Mouse (Mus musculus) midbrain, embryonic 12.5 days (tissue): ENCODE measurements at regions not wholly inside any gene's neighbourhood (a gene's known extent, or its start where the extent isn't known, plus 50 kb on each side); places are given as distances from the start of the nearest gene placed in this dataset.

Experiments
- ATAC-seq: fragments of 200-750 bp; cut with Nextera tagmentation; 2 replicates; pipeline ENCODE4 v1.8.0; 2017; ENCODE audit warnings: low read depth, moderate TSS enrichment, moderate library complexity; ENCODE audit not compliant: low FRiP score
- H3K27ac ChIP-seq: fragments of 300-500 bp; sonication (generic); replicated peaks from 2 replicates; pipeline ENCODE4 v1.5.1; 2016; ENCODE audit warnings: mild to moderate bottlenecking
- H3K27me3 ChIP-seq: fragments of 300-500 bp; sonication (generic); 2 replicates; pipeline ENCODE4 v1.6.1; 2016; ENCODE audit warnings: mild to moderate bottlenecking
- H3K36me3 ChIP-seq: fragments of 300-500 bp; sonication (generic); 2 replicates; pipeline ENCODE4 v1.6.1; 2016
- H3K4me1 ChIP-seq: fragments of 300-500 bp; sonication (generic); 2 replicates; pipeline ENCODE4 v1.6.1; 2016
- H3K4me2 ChIP-seq: fragments of 300-500 bp; sonication (generic); replicated peaks from 2 replicates; pipeline ENCODE4 v1.6.1; 2016; ENCODE audit warnings: mild to moderate bottlenecking, moderate library complexity
- H3K4me3 ChIP-seq: fragments of 300-500 bp; sonication (generic); 2 replicates; pipeline ENCODE4 v1.5.1; 2016; ENCODE audit warnings: mild to moderate bottlenecking
- H3K9ac ChIP-seq: fragments of 300-500 bp; sonication (generic); replicated peaks from 2 replicates; pipeline ENCODE4 v1.6.1; 2016; ENCODE audit warnings: mild to moderate bottlenecking, moderate library complexity
- H3K9me3 ChIP-seq: fragments of 300-500 bp; sonication (generic); 2 replicates; pipeline ENCODE4 v1.6.1; 2016; ENCODE audit warnings: mild to moderate bottlenecking
- WGBS: fragments of 180-500 bp; shearing (Covaris S2); methylation state at CpG from one replicate; pipeline ENCODE4 v1.1.7; 2016; 5-methylcytosine and 5-hydroxymethylcytosine counted together

DNA sequence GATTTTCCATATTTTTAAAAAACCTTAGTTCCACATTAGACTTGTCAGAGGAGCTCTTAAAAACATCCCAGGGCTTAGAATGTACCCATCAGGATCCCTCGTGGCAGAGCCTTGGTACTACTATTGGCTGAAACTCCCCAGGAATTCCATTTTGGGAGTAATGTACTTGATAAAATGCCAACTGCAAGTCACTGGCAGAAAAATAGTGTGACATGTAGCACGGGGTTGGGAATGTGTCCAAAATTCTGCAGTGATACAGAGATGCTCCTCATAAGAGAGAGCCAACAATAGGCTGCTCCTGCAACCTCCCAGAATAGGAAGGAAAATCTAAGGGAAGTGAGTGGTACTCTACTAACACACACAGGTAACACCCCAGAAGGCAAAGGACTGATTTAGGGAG, 309.4 kb downstream of the Plk2 start:
- H3K9ac ChIP-seq: no peak overlapping the region
- H3K4me1 ChIP-seq: no peaks in the 10 kb centered on the region; the same call in 1 of the 2 replicates
- H3K27me3 ChIP-seq: no peaks in the 10 kb centered on the region
- H3K36me3 ChIP-seq: no peaks in the 10 kb centered on the region
- H3K9me3 ChIP-seq: no peaks in the 10 kb centered on the region
- no peak overlapping the region for H3K4me3 ChIP-seq
- H3K27ac ChIP-seq: no peak overlapping the region
- WGBS: 84% methylated on average over 2 of the region's 2 CpGs
- no peak for ATAC-seq
- H3K4me2 ChIP-seq: no peak overlapping the region

DNA sequence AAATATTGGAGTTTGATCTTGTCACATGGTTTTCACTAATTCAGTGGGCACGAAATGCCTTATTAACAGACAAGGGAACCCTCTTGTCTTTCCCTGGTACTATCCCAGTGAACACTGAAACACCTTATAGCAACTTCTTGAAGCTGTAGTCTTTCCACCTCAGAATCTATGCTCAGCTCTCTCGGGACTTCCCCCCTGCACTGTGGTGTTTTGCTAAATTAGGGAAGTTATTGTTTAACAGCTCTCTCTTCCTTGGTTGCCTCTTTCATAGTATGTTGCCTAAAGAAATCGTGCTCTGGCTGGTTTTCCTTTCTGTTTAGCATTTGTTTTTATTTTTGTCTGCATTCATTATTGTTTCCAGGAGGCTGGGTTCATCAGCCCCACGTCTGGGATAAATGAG, 316.0 kb downstream of the Plk2 start:
- Histone ChIP-seq H3K27ac (no peak overlapping the region), H3K36me3 (no peaks in the 10 kb centered on the region), H3K9me3 (no peaks in the 10 kb centered on the region), H3K27me3 (no peaks in the 10 kb centered on the region), H3K4me1 (no peaks in the 10 kb centered on the region; the same call in 1 of the 2 replicates), H3K9ac (no peak overlapping the region), H3K4me3 (no peak overlapping the region), H3K4me2 (no peak overlapping the region)
- ATAC-seq: no peak
- 80% methylated on average over 4 of the region's 4 CpGs for WGBS

- ATAC-seq: no peak
- Histone ChIP-seq H3K27me3 (no peaks in the 10 kb centered on the region), H3K36me3 (no peaks in the 10 kb centered on the region)
These were observed 317.7 kb downstream of the Plk2 start for GRCm38 (mm10) chr13:110712527-110712926.

GRCm38 (mm10) chr13:110722170-110722569, 327.3 kb downstream of the Plk2 start:
- H3K9ac ChIP-seq: no peak overlapping the region
- no peaks in the 10 kb centered on the region for H3K4me1 ChIP-seq
- 85% methylated on average over 10 of the region's 10 CpGs for WGBS
- no peak overlapping the region for H3K4me3 ChIP-seq
- no peaks in the 10 kb centered on the region for H3K27me3 ChIP-seq
- no peak overlapping the region for H3K4me2 ChIP-seq
- no peak for ATAC-seq
- no peaks in the 10 kb centered on the region for H3K36me3 ChIP-seq
- no peaks in the 10 kb centered on the region for H3K9me3 ChIP-seq
- no peak overlapping the region for H3K27ac ChIP-seq

More at GRCm38 (mm10) chr13:110712527-110712926, 317.7 kb downstream of the Plk2 start:
- Histone ChIP-seq H3K4me3 (no peak overlapping the region), H3K9me3 (no peaks in the 10 kb centered on the region), H3K4me1 (no peaks in the 10 kb centered on the region), H3K4me2 (no peak overlapping the region), H3K9ac (no peak overlapping the region), H3K27ac (no peak overlapping the region)
- WGBS: 66% methylated on average over 3 of the region's 3 CpGs

DNA sequence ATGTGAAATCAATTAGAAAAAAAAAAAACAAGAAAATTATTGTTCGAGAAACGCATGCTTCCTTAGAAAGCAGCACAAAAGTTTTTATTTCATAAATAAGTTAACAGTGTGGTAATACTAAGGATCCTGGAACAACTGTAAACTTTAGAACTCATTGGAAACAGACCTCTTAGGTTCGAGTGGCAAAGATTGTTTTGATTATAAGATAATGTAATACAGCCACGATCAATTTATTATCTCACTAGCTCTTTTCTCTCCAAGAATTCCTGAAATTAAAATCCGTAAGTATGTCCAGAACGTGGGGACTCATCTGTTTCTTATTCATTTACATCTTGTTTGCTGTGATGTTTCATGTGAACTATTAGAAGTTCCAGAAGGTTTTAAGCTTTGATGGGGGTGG, 327.9 kb downstream of the Plk2 start:
- 79% methylated on average over 6 of the region's 6 CpGs for WGBS
- no peak for ATAC-seq
- no peaks in the 10 kb centered on the region for H3K36me3 ChIP-seq
- no peak overlapping the region for H3K4me2 ChIP-seq
- no peak overlapping the region for H3K9ac ChIP-seq
- H3K27ac ChIP-seq: no peak overlapping the region
- no peaks in the 10 kb centered on the region for H3K9me3 ChIP-seq
- H3K4me1 ChIP-seq: no peaks in the 10 kb centered on the region
- no peaks in the 10 kb centered on the region for H3K27me3 ChIP-seq
- no peak overlapping the region for H3K4me3 ChIP-seq

- H3K9ac ChIP-seq: no peak overlapping the region
- 81% methylated on average over 2 of the region's 2 CpGs for WGBS
- H3K27me3 ChIP-seq: no peaks in the 10 kb centered on the region
- no peak overlapping the region for H3K4me2 ChIP-seq
- no peak overlapping the region for H3K4me3 ChIP-seq
- no peaks in the 10 kb centered on the region for H3K36me3 ChIP-seq
- no peak for ATAC-seq
- no peak overlapping the region for H3K27ac ChIP-seq
- H3K9me3 ChIP-seq: no peaks in the 10 kb centered on the region
- no peaks in the 10 kb centered on the region for H3K4me1 ChIP-seq
These were observed 330.0 kb downstream of the Plk2 start for GRCm38 (mm10) chr13:110724836-110725235.

DNA sequence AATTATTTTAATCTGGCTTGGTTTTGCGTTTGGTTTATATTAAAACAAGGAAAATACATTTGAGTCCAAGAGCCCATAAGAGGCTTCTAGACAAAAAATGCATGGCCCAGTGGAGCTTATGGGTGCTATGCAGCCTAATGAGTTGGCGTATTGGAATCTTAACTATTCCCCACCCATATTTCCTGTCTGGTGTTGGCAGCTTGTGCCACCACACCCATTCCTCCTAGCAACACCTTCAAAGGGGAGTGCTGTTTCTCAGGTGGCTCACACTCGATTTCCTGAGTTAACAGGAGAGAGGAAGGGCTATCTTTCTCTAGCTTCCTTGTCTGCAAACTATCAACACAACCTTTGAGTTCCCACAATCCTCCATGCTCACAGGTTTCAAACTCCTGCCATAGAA, 331.0 kb downstream of the Plk2 start:
- Histone ChIP-seq H3K9me3 (no peaks in the 10 kb centered on the region), H3K4me3 (no peak overlapping the region), H3K4me2 (no peak overlapping the region), H3K27me3 (no peaks in the 10 kb centered on the region), H3K4me1 (no peaks in the 10 kb centered on the region), H3K9ac (no peak overlapping the region), H3K36me3 (no peaks in the 10 kb centered on the region), H3K27ac (no peak overlapping the region)
- 84% methylated on average over 3 of the region's 3 CpGs for WGBS
- ATAC-seq: no peak

- WGBS: 58% methylated on average over 5 of the region's 5 CpGs
- no peak overlapping the region for H3K4me2 ChIP-seq
- no peaks in the 10 kb centered on the region for H3K4me1 ChIP-seq
- no peaks in the 10 kb centered on the region for H3K9me3 ChIP-seq
- H3K27ac ChIP-seq: no peak overlapping the region
- H3K27me3 ChIP-seq: no peaks in the 10 kb centered on the region
- no peak overlapping the region for H3K4me3 ChIP-seq
- H3K36me3 ChIP-seq: no peaks in the 10 kb centered on the region
- ATAC-seq: no peak
- H3K9ac ChIP-seq: no peak overlapping the region
These were observed 340.7 kb downstream of the Plk2 start for GRCm38 (mm10) chr13:110735511-110735910.

GRCm38 (mm10) chr13:110741576-110742206, 346.8 kb downstream of the Plk2 start:
- H3K27ac ChIP-seq: no peak overlapping the region
- H3K36me3 ChIP-seq: no peaks in the 10 kb centered on the region
- 77% methylated on average over 11 of the region's 11 CpGs for WGBS
- no peak overlapping the region for H3K4me3 ChIP-seq
- no peaks in the 10 kb centered on the region for H3K27me3 ChIP-seq
- H3K4me1 ChIP-seq: no peaks in the 10 kb centered on the region
- H3K9ac ChIP-seq: no peak overlapping the region
- no peaks in the 10 kb centered on the region for H3K9me3 ChIP-seq
- no peak overlapping the region for H3K4me2 ChIP-seq
- ATAC-seq: no peak

GRCm38 (mm10) chr13:110747223-110747868, 352.5 kb downstream of the Plk2 start:
- H3K9ac ChIP-seq: no peak overlapping the region
- H3K36me3 ChIP-seq: no peaks in the 10 kb centered on the region
- ATAC-seq: no peak
- H3K27me3 ChIP-seq: no peaks in the 10 kb centered on the region
- H3K27ac ChIP-seq: no peak overlapping the region
- no peak overlapping the region for H3K4me2 ChIP-seq
- WGBS: 69% methylated on average over 6 of the region's 6 CpGs
- 0 out of 2 replicates have a peak, but pooled peaks cover 3% of the 10 kb centered on the region for H3K4me1 ChIP-seq
- H3K4me3 ChIP-seq: no peak overlapping the region
- H3K9me3 ChIP-seq: no peaks in the 10 kb centered on the region

GRCm38 (mm10) chr13:110752746-110753145, 357.9 kb downstream of the Plk2 start:
- WGBS: 89% methylated on average over 4 of the region's 4 CpGs
- no peaks in the 10 kb centered on the region for H3K9me3 ChIP-seq
- no peaks in the 10 kb centered on the region for H3K27me3 ChIP-seq
- H3K4me1 ChIP-seq: no peaks in the 10 kb centered on the region
- no peak for ATAC-seq
- no peak overlapping the region for H3K9ac ChIP-seq
- H3K4me3 ChIP-seq: no peak overlapping the region
- H3K36me3 ChIP-seq: no peaks in the 10 kb centered on the region
- H3K27ac ChIP-seq: no peak overlapping the region
- no peak overlapping the region for H3K4me2 ChIP-seq

DNA sequence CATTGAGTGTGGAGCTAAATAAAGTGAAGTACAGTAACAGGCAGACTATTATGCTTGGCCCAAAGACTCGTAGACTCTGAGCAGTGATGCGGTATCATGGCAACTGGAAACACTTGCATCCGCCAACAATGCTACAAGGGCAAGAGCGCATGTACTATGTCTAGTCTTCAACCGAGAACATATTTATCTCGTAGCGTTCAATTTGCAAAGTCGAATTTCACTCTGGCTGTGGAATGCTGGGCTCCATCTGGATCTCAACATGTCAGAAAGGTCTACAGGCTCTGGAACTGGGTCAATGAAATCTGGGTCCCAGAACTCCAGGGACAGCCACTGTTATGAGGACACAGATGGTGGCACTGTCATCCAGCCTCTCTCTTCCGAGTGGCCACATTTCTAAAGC, 359.7 kb downstream of the Plk2 start:
- Histone ChIP-seq H3K36me3 (no peaks in the 10 kb centered on the region), H3K27me3 (no peaks in the 10 kb centered on the region), H3K4me1 (no peaks in the 10 kb centered on the region), H3K4me3 (no peak overlapping the region), H3K4me2 (no peak overlapping the region), H3K27ac (no peak overlapping the region), H3K9me3 (no peaks in the 10 kb centered on the region), H3K9ac (no peak overlapping the region)
- 87% methylated on average over 9 of the region's 9 CpGs for WGBS
- no peak for ATAC-seq

DNA sequence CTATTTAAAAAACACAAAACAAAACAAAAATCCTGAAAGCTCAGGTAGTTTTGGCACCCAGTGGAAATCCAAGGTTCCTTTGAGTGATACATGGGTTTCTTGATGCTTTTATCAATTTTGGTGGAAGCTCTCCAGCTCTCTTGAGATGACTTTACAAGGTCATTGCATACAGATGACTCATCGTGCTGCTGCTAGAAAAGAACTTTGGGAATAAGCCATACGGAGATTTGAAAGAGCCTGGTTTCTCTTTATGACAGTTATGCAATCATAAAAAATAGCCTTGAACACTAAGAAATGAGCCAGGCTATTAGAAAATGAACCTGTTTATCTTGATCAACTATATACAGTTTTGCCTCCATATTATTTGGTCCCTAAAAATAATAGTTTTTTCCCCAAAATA, 362.0 kb downstream of the Plk2 start:
- H3K27me3 ChIP-seq: no peaks in the 10 kb centered on the region
- no peaks in the 10 kb centered on the region for H3K4me1 ChIP-seq
- no peak overlapping the region for H3K9ac ChIP-seq
- H3K9me3 ChIP-seq: no peaks in the 10 kb centered on the region
- no peak overlapping the region for H3K4me2 ChIP-seq
- 92% methylated on average over 2 of the region's 2 CpGs for WGBS
- no peak overlapping the region for H3K4me3 ChIP-seq
- no peaks in the 10 kb centered on the region for H3K36me3 ChIP-seq
- no peak for ATAC-seq
- no peak overlapping the region for H3K27ac ChIP-seq
